ENCODE assay signal across 8 mouse cellular contexts in the genomic region with DNA sequence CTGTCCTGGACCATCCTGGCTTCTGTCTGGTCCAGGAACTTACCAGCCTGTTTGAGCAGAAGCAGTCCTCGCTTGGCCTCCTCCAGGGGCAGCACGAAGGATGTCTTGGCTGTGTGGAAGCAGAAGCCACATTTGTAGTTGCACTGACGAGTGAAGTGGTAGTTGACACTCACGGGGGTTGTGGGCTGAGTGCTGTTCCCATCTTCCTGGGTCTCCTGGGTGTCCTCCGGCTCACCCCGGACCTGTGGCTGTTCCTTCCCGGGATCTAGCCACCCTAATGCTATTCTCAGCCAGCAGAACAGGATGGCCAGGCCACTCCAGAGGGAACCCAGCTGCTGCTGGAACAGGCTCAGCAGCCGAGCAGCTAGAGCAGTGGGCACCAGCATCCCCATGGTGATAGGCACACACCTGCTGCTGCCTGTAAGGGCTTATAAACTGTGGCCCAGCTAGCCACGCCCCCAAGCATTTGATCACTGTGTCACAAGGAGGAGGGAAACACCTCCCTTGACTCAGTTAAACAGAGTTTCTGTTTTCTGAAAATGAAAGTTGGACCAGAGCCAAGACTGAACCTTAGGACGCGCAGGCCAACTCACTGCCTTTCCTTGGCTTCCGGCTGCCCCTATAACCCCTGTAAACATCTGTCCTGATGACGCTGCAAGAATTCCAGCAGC. TPM values are rescaled to one million over a fixed set of nuclear protein-coding genes. Genes with fewer than 3 reads are reported as not detected.
DNase-seq lines count a peak whose midpoint lies in the region; ATAC-seq and TF ChIP-seq lines count a peak whose summit lies in the region.

A gene (minus strand): TSS at position 425 of the 671 bp plus-strand sequence.

- H3K9me3 ChIP-seq in embryonic facial prominence, embryonic 11.5 days (replicated peaks; ENCODE audit: control insufficient read depth, low read length) = no peaks in the 10 kb centered on the region
- H3K9me3 ChIP-seq in heart, embryonic 10.5 days = no peaks in the 10 kb centered on the region
- no peaks in the 10 kb centered on the region for H3K9me3 ChIP-seq in kidney, embryonic 14.5 days (ENCODE audit: control insufficient read depth, low read length)
- no peaks in the 10 kb centered on the region for H3K9me3 ChIP-seq in lung, embryonic 16.5 days (ENCODE audit: control insufficient read depth, low read length)

- no peak within 1 kb of the TSS for H3K4me3 ChIP-seq in embryonic facial prominence, embryonic 11.5 days (ENCODE audit: low read depth, low read length)
- H3K4me3 ChIP-seq in heart, embryonic 10.5 days = no peak within 1 kb of the TSS
- H3K4me3 ChIP-seq in kidney, embryonic 14.5 days (ENCODE audit: low read length) = peak within 1 kb of the TSS; percentile 6; the same call in 1 of the 2 replicates
- H3K4me3 ChIP-seq in lung, embryonic 16.5 days (ENCODE audit: low read length) = peak within 1 kb of the TSS; percentile 28
- H3K4me3 ChIP-seq in small intestine, adult 2 months (ENCODE audit: low read depth, low read length) = peak within 1 kb of the TSS; percentile 63

- TF ChIP-seq POLR2A in small intestine, adult 2 months (IDR thresholded peaks at IDR 0.05; ENCODE audit: low read depth, low read length) = peak; percentile 75; the same call in 1 of the 2 replicates

- H3K36me3 ChIP-seq in embryonic facial prominence, embryonic 11.5 days (replicated peaks; ENCODE audit: control insufficient read depth, insufficient read depth, low read depth, low read length) = no peaks in the 10 kb centered on the region
- no peaks in the 10 kb centered on the region for H3K36me3 ChIP-seq in heart, embryonic 10.5 days
- no peaks in the 10 kb centered on the region for H3K36me3 ChIP-seq in kidney, embryonic 14.5 days (ENCODE audit: control insufficient read depth, insufficient read depth, low read length)
- H3K36me3 ChIP-seq in lung, embryonic 16.5 days (ENCODE audit: control insufficient read depth, insufficient read depth, low read length) = no peaks in the 10 kb centered on the region
- H3K36me3 ChIP-seq in small intestine, adult 2 months (ENCODE audit: control insufficient read depth, insufficient read depth, low read length) = no peaks in the 10 kb centered on the region

- no peak within 1 kb of the TSS for H3K27ac ChIP-seq in embryonic facial prominence, embryonic 11.5 days (replicated peaks; ENCODE audit: low read depth, low read length)
- peak within 1 kb of the TSS; percentile 36; the same call in 1 of the 2 replicates for H3K27ac ChIP-seq in heart, embryonic 10.5 days
- no peak within 1 kb of the TSS for H3K27ac ChIP-seq in kidney, embryonic 14.5 days (ENCODE audit: low read depth, low read length)
- no peak within 1 kb of the TSS for H3K27ac ChIP-seq in lung, embryonic 16.5 days (ENCODE audit: low read length)
- peak within 1 kb of the TSS; percentile 19 for H3K27ac ChIP-seq in small intestine, adult 2 months (ENCODE audit: insufficient read depth, low read depth, low read length)

- H3K4me2 ChIP-seq in embryonic facial prominence, embryonic 11.5 days (ENCODE audit: low read depth, low read length) = no peak within 1 kb of the TSS
- H3K4me2 ChIP-seq in kidney, embryonic 14.5 days (replicated peaks; ENCODE audit: low read depth, low read length) = peak within 1 kb of the TSS; percentile 29
- H3K4me2 ChIP-seq in lung, embryonic 16.5 days (ENCODE audit: low read depth, low read length) = peak within 1 kb of the TSS; percentile 18

- H3K9ac ChIP-seq in embryonic facial prominence, embryonic 11.5 days (replicated peaks; ENCODE audit: low read length) = no peak within 1 kb of the TSS
- 0 out of 2 replicates have a peak within 1 kb of the TSS, but pooled peaks have one; percentile 7 for H3K9ac ChIP-seq in kidney, embryonic 14.5 days (ENCODE audit: low read depth, low read length)
- 0 out of 2 replicates have a peak within 1 kb of the TSS, but pooled peaks have one; percentile 2 for H3K9ac ChIP-seq in lung, embryonic 16.5 days (ENCODE audit: low read length)

- ATAC-seq in embryonic facial prominence, embryonic 11.5 days (replicated peaks; ENCODE audit: insufficient number of reproducible peaks, low FRiP score, low TSS enrichment, low read depth) = peak; percentile 44; the same call in 1 of the 2 replicates
- ATAC-seq in kidney, embryonic 14.5 days (ENCODE audit: low FRiP score, low TSS enrichment) = peak; percentile 65
- peak; percentile 88 for ATAC-seq in lung, embryonic 16.5 days (ENCODE audit: low read depth)

- no peak for TF ChIP-seq CTCF in small intestine, adult 2 months (IDR thresholded peaks at IDR 0.05; ENCODE audit: extremely low read depth, insufficient read length, insufficient replicate concordance, low read depth, low read length)

- H3K27me3 ChIP-seq in embryonic facial prominence, embryonic 11.5 days (ENCODE audit: control insufficient read depth, insufficient read depth, low read length) = no peaks in the 10 kb centered on the region
- no peaks in the 10 kb centered on the region for H3K27me3 ChIP-seq in heart, embryonic 10.5 days (ENCODE audit: insufficient read depth, poor library complexity, severe bottlenecking)
- no peaks in the 10 kb centered on the region for H3K27me3 ChIP-seq in kidney, embryonic 14.5 days (ENCODE audit: control insufficient read depth, insufficient read depth, low read length)
- no peaks in the 10 kb centered on the region for H3K27me3 ChIP-seq in lung, embryonic 16.5 days (ENCODE audit: control insufficient read depth, insufficient read depth, low read depth, low read length)
- no peaks in the 10 kb centered on the region for H3K27me3 ChIP-seq in small intestine, adult 2 months (ENCODE audit: control insufficient read depth, insufficient read depth, low read length)

- WGBS in embryonic facial prominence, embryonic 11.5 days = 56% methylated on average over 13 of the region's 13 CpGs
- 52% methylated on average over 13 of the region's 13 CpGs for WGBS in heart, embryonic 10.5 days
- WGBS in kidney, embryonic 14.5 days = 45% methylated on average over 13 of the region's 13 CpGs
- 24% methylated on average over 13 of the region's 13 CpGs for WGBS in lung, embryonic 16.5 days
- WGBS in small intestine, adult 2 months = 13% methylated on average over 13 of the region's 13 CpGs

- peaks cover 2% of the 10 kb centered on the region; the same call in 1 of the 2 replicates for H3K4me1 ChIP-seq in embryonic facial prominence, embryonic 11.5 days (ENCODE audit: control insufficient read depth, insufficient read depth, low read length)
- H3K4me1 ChIP-seq in heart, embryonic 10.5 days = peaks cover 17% of the 10 kb centered on the region; the same call in 1 of the 2 replicates
- H3K4me1 ChIP-seq in kidney, embryonic 14.5 days (ENCODE audit: control insufficient read depth, insufficient read depth, low read length) = peaks cover 10% of the 10 kb centered on the region; the same call in 1 of the 2 replicates
- peaks cover 12% of the 10 kb centered on the region for H3K4me1 ChIP-seq in lung, embryonic 16.5 days (replicated peaks; ENCODE audit: control insufficient read depth, insufficient read depth, low read length)
- peaks cover 17% of the 10 kb centered on the region for H3K4me1 ChIP-seq in small intestine, adult 2 months (ENCODE audit: control insufficient read depth, insufficient read depth, insufficient read length, low read length)

- DNase-seq in B cell, adult 2 months = peak; percentile 85 to 86
- DNase-seq in MN1 (ENCODE audit: low spot score) = peak; percentile 66
- peak; percentile 45 for DNase-seq in embryonic facial prominence, embryonic 11.5 days (ENCODE audit: low spot score)
- no peak for DNase-seq in heart, embryonic 10.5 days (ENCODE audit: low spot score)
- DNase-seq in cerebellum, adult 9-11 months = no peak

RNA-seq across cellular contexts. Expression of the gene that starts here (rescaled TPM):
- polyA plus RNA-seq in embryonic facial prominence, embryonic 11.5 days (2014; fragmentation: Nextera tagmentation; extraction: Ambion mirVana) = 0.67 and 1.0 TPM in 2 replicates
- polyA plus RNA-seq in heart, embryonic 10.5 days (2016; fragmentation: Nextera tagmentation; extraction: Ambion mirVana) = 0.25 and 0.60 TPM in 2 replicates
- 16.6 and 17.1 TPM in 2 replicates for polyA plus RNA-seq in kidney, embryonic 14.5 days (2014; fragmentation: Nextera tagmentation; extraction: Ambion mirVana)
- 0.84 and 1.3 TPM in 2 replicates for polyA plus RNA-seq in lung, embryonic 16.5 days (2015; fragmentation: Nextera tagmentation; extraction: Ambion mirVana)
- polyA plus RNA-seq in small intestine, adult 2 months (2012; rRNA removed) = 1.3 and 6.6 TPM in 2 replicates

Comparison
In these comparisons a context has a peak if more than half of its experiments do, and no peak if none do; other contexts are left out.
1. DNase-seq: peak in B cell, adult 2 months (2 of 2), MN1 (single experiment) and embryonic facial prominence, embryonic 11.5 days (single experiment); none in heart, embryonic 10.5 days (single experiment) and cerebellum, adult 9-11 months (single experiment).
2. H3K27ac ChIP-seq: peak in heart, embryonic 10.5 days (single experiment) and small intestine, adult 2 months (single experiment); none in embryonic facial prominence, embryonic 11.5 days (single experiment), kidney, embryonic 14.5 days (single experiment) and lung, embryonic 16.5 days (single experiment).
3. H3K4me3 ChIP-seq: peak in kidney, embryonic 14.5 days (single experiment), lung, embryonic 16.5 days (single experiment) and small intestine, adult 2 months (single experiment); none in embryonic facial prominence, embryonic 11.5 days (single experiment) and heart, embryonic 10.5 days (single experiment).
4. Peak in every context shown above with its lines, with median percentiles within 50 percentile points of each other: ATAC-seq.